Mouse (Mus musculus): ENCODE measurements around the gene Rtf1.

Gene Rtf1

DNA sequence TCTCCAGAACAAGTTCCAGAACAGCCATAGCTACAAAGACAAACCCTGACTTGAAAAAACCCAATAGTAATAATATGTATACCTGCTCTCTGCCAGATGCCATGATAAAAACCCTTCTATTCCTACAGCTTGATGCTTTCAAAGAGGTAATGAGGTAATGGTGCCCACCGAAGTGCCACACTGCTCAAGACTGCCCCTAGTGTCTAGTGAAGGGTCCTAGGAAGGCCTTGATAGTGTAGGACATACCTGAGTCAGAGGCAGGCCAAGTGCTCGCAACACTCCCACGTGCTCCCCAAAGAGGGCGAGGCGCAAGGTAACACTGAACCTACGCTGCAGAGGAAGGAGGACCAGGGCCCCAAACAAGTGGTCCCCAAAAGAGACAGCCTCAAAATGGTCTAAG is 92.4 kb downstream of the Rtf1 start:
- in situ Hi-C loops (cut with MboI, MseI), result no loop called here

Data from T-helper 2 cell (primary cell).